Mouse (Mus musculus) G1E (cell line): ENCODE data around the gene St6galnac6. TPM values are rescaled to one million over a fixed set of nuclear protein-coding genes. Genes with fewer than 3 reads are reported as not detected.

Experiments used
- ATAC-seq: 2 replicates; pipeline ENCODE4 v1.8.0; 2016; ENCODE audit warnings: mild to moderate bottlenecking; ENCODE audit not compliant: insufficient number of reproducible peaks, poor library complexity, low FRiP score, severe bottlenecking; ENCODE audit errors: extremely low read depth
- DNase-seq: peaks from one replicate; pipeline ENCODE4 v3.0.0; 2012; ENCODE audit warnings: low spot score
- H3K27me3 ChIP-seq: 2 replicates; pipeline ENCODE4 v1.6.1; 2012; ENCODE audit warnings: mild to moderate bottlenecking, low read length, inconsistent platforms; ENCODE audit not compliant: insufficient read depth
- H3K36me3 ChIP-seq: replicated peaks from 2 replicates; pipeline ENCODE3; 2012; ENCODE audit warnings: mild to moderate bottlenecking, inconsistent platforms
- H3K4me1 ChIP-seq: 2 replicates; pipeline ENCODE4 v1.6.1; 2012; ENCODE audit warnings: low read depth, low read length, inconsistent platforms, mixed read lengths; ENCODE audit not compliant: insufficient read depth
- H3K4me3 ChIP-seq: 2 replicates; pipeline ENCODE4 v1.5.1; 2012; ENCODE audit warnings: low read depth, mild to moderate bottlenecking, inconsistent platforms, low read length, moderate library complexity, mixed read lengths
- H3K9me3 ChIP-seq: replicated peaks from 2 replicates; pipeline ENCODE4 v1.6.1; 2012; ENCODE audit warnings: inconsistent platforms
- CTCF ChIP-seq: IDR thresholded peaks from 2 replicates; pipeline ENCODE4 v1.5.1; 2012; ENCODE audit warnings: low read depth, low read length, inconsistent platforms, mixed read lengths
- GATA1 ChIP-seq: IDR thresholded peaks from 2 replicates; pipeline ENCODE4 v1.6.1; 2012; ENCODE audit warnings: borderline replicate concordance, low read length, inconsistent platforms, mixed read lengths
- GATA2 ChIP-seq: IDR thresholded peaks from 2 replicates; pipeline ENCODE4 v1.6.1; 2012; ENCODE audit warnings: low read depth, low read length, inconsistent platforms, borderline replicate concordance
- POLR2AphosphoS5 ChIP-seq: IDR thresholded peaks from 2 replicates; pipeline ENCODE4 v1.6.1; 2012; ENCODE audit warnings: low read depth, low read length, inconsistent platforms; ENCODE audit not compliant: insufficient replicate concordance
- TAL1 ChIP-seq: conservative IDR thresholded peaks from 2 replicates; pipeline ENCODE4 v1.6.1; 2012; ENCODE audit warnings: low read depth, low read length, inconsistent platforms, mixed read lengths
- polyA plus RNA-seq: library from polyadenylated mRNA; stranded (reverse); fragments of >175 nt; gene quantifications from 2 replicates; pipeline ENCODE4 v1.2.3, GENCODE M21; 2012
- total RNA-seq, 2 experiments: library from RNA; stranded (forward) in 1 of 2; stranded (reverse) in 1 of 2; fragments of 200-1000 nt in 1 of 2; fragments of >200 nt in 1 of 2; fragmentation: Nextera tagmentation in 1 of 2; gene quantifications; 2 replicates each; pipeline ENCODE4 v1.2.3; 2014 to 2017

St6galnac6 gene
- total and polyA plus RNA-seq, 3 experiments = 19.8 to 39.2 (median 20.2) TPM

DNA sequence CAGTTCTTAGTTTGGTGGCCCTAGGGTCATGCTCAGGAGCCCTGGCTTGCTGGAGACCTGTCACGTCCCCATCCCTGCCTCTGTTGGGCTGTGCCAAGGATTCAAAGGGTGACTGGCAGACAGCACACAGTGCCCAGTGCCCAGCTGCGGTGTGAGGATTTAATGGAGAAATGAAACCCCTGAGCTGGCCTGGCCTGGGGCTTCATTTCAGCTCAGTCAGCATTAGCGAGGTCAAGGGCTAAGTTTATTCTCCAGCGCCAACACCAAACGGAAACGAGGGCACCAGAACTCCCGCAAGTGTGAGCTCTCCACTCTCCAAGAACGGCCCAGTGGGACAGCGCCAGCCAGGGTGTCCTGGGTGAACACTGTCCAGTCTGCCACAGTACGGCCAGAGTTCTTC lies 9.3 kb upstream of the St6galnac6 start:
- TF ChIP-seq POLR2AphosphoS5 (no peak), TAL1 (no peak), GATA1 (no peak), CTCF (no peak), GATA2 (no peak)
- Histone ChIP-seq H3K9me3 (no peaks in the 10 kb centered on the region), H3K27me3 (no peaks in the 10 kb centered on the region), H3K4me1 (peaks cover 47% of the 10 kb centered on the region), H3K4me3 (no peak overlapping the region), H3K36me3 (peaks cover 64% of the 10 kb centered on the region)
- DNase-seq = no peak
- ATAC-seq = no peak

DNA sequence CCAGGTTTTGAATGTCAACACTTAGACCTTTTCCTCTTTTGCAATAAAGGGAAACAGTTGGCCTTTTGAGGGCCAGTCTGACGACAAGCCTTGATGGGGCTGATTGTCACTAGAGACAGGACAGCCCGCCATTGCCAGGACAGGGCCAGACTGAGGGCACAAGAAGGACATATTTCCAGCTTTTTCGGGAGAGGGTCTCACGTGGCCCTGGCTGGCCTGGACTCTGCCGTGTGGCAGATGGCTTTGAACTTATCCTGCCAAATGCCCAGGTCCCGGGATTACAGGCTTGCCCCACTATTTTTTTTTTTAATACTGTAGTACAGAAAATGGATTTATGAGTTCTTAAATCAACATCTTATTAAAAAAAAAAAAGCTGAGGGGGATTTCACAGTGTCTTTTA lies 8.3 kb upstream of the St6galnac6 start:
- peaks cover 74% of the 10 kb centered on the region for H3K36me3 ChIP-seq

DNA sequence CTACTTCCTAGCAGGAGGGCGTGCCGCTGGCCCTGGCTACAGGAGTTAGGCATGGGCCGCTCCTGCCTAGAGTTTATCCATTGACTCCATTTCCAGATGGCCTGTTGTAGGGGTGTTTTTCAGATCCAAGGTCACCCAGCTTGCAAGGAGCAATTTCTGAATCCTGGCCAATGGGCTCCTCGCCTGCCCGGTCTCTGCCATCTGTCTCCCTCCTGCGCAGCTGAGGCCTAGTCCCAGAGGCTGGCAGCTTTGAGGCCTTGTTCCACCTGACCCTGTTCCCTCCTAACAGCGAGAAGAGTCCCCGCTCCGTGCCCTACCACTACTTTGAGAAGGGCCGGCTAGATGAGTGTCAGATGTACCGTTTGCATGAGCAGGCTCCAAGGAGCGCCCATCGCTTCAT lies 2.8 kb upstream of the St6galnac6 start:
- H3K36me3 ChIP-seq = peaks cover 88% of the 10 kb centered on the region

More for the DNA sequence above, 8.3 kb upstream of the St6galnac6 start:
- no peak for DNase-seq
- Histone ChIP-seq H3K9me3 (no peaks in the 10 kb centered on the region), H3K27me3 (no peaks in the 10 kb centered on the region), H3K4me1 (peaks cover 41% of the 10 kb centered on the region), H3K4me3 (no peak overlapping the region)
- no peak for TF ChIP-seq GATA2
- no peak for TF ChIP-seq POLR2AphosphoS5
- TF ChIP-seq TAL1 = no peak
- no peak for TF ChIP-seq GATA1
- no peak for TF ChIP-seq CTCF
- no peak for ATAC-seq

DNA sequence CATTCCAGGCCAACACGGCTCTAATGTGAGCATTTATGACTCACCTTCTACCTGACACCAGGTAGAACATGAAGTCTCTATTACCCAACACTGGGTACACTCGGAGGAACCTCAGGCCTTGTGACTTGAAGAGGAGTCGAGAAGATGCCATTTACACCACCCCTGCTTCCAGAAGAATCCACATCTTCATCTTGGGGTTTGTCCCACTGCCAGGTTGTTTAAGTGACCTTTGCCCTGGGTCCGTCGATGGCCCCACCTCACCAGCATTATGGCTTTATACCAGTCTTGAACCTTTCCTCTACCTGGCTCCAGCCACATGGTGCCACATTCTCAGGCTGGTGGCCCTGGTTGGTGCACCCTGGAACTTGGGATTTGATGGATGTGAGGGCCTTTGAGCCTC lies 2.3 kb upstream of the St6galnac6 start:
- no peak for TF ChIP-seq GATA2
- TF ChIP-seq TAL1 = no peak
- TF ChIP-seq CTCF = no peak
- no peak for TF ChIP-seq GATA1
- TF ChIP-seq POLR2AphosphoS5 = no peak
- DNase-seq = no peak
- ATAC-seq = no peak

More for the DNA sequence above, 2.8 kb upstream of the St6galnac6 start:
- H3K27me3 ChIP-seq = no peaks in the 10 kb centered on the region
- H3K4me3 ChIP-seq = no peak overlapping the region
- TF ChIP-seq TAL1 (no peak), POLR2AphosphoS5 (no peak), CTCF (no peak), GATA2 (no peak)
- ATAC-seq = no peak
- peaks cover 24% of the 10 kb centered on the region for H3K4me1 ChIP-seq
- DNase-seq = no peak
- H3K9me3 ChIP-seq = no peaks in the 10 kb centered on the region

DNA sequence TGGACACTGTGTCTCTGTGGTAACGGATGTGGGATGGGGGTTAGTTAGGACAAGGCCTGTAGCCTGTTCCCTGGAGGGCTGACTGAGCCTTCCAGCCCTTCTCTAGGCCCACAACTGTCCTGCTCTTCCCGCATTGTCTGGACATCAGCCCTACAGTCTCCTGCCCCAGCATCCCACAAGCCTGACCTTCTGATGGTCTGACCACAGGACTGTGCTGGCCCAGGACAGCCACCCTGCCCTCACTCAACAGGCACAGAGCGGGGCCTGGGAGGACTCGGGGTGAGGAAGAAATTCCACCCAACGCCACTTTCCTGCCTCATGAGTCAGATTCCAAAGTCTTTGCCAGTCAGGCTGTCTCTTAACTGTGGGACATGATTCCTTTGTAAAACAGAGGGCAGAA lies 1.8 kb upstream of the St6galnac6 start:
- peaks cover 79% of the 10 kb centered on the region for H3K36me3 ChIP-seq
- H3K9me3 ChIP-seq = no peaks in the 10 kb centered on the region
- no peaks in the 10 kb centered on the region for H3K27me3 ChIP-seq
- H3K4me3 ChIP-seq = no peak overlapping the region
- DNase-seq = no peak
- TF ChIP-seq CTCF = no peak
- no peak for TF ChIP-seq POLR2AphosphoS5
- no peak for TF ChIP-seq TAL1
- no peak for TF ChIP-seq GATA2
- TF ChIP-seq GATA1 = no peak
- H3K4me1 ChIP-seq = peaks cover 31% of the 10 kb centered on the region
- no peak for ATAC-seq

More for the DNA sequence above, 2.3 kb upstream of the St6galnac6 start:
- H3K4me3 ChIP-seq = no peak overlapping the region
- H3K9me3 ChIP-seq = no peaks in the 10 kb centered on the region
- peaks cover 28% of the 10 kb centered on the region for H3K4me1 ChIP-seq
- no peaks in the 10 kb centered on the region for H3K27me3 ChIP-seq
- H3K36me3 ChIP-seq = peaks cover 83% of the 10 kb centered on the region

DNA sequence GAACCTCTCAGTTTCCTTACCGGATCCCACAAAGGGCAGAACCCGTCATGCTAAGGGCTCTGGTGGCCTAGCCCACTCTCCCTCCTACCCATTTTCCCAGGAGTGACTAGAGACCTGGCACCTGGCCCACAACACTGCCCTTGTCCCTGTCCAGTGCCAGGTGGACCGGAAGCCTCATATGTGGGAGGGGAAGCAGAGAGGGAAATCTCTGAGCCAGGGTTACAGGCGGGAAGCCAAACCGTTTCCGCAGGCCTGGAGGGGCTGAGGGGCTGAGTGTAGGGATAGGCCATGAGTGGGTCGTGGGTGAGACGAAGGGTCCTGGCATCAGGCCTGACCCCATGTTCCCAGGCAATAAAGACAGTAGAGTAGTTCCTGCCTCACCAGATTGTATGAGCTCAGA lies 1.0 kb upstream of the St6galnac6 start:
- H3K4me1 ChIP-seq = peaks cover 32% of the 10 kb centered on the region
- H3K9me3 ChIP-seq = no peaks in the 10 kb centered on the region
- DNase-seq = no peak
- H3K36me3 ChIP-seq = peaks cover 71% of the 10 kb centered on the region
- no peak overlapping the region for H3K4me3 ChIP-seq
- no peaks in the 10 kb centered on the region for H3K27me3 ChIP-seq
- no peak for ATAC-seq
- no peak for TF ChIP-seq TAL1

DNA sequence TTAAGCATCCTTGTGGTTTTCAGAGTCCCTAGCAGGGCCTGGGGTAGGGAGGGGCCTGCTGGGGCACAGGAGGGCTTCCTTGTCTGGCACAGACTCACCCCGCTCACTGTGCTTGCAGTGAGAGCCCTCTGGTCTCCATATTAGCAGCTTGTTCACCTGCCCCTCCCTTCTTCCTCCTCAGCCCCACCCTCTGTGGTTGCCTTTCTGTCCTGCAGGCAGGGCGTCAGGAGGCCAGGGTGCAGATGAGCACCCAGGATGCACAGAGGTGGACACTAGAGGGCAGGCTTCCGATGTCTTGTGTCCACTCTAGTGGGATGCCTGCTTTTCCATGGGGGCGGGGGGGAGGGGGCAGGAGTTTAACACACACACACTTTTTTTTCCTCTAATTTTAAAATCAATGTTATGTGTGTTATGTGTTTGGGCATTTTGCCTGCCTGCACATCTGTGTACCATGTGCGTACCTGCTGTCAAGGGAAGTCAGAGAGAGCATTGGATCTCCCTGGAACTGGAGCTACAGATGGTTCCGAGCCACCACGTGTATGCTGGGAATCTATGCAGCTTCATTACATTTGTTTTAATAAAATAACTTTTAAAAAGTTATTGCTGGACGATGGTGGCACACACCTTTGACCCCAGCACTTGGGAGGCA lies 2.0 kb downstream of the St6galnac6 start:
- DNase-seq = peak; percentile 79
- peak; percentile 81 for ATAC-seq
- Histone ChIP-seq H3K9me3 (no peaks in the 10 kb centered on the region), H3K36me3 (peaks cover 40% of the 10 kb centered on the region), H3K4me3 (peak overlapping the region; percentile 53; the same call in 1 of the 2 replicates), H3K4me1 (peaks cover 40% of the 10 kb centered on the region), H3K27me3 (no peaks in the 10 kb centered on the region)
- TF ChIP-seq POLR2AphosphoS5 (no peak), CTCF (peak; percentile 48), GATA2 (no peak)
